Mouse (Mus musculus): Measurements from ENCODE around the gene Bmpr1b.

DNA sequence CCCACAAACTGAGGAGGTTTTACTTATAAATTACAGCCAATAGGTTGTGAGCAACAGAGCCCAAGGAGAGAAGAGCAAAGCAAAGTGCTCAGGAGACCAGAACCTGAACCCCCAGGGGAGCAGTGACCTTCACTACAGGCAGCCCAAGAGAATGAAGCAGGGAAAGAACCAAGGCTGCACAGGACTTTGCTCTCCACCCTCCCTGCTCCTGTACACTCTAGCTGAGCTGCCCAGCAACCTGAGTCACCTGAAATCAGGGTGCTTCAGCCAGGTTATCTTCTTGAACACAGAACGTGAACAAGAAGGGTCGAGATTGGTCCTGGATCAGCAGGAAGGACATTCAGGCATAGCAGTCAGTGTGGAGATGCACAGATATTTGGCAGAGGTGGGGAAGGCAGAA lies 5.3 kb downstream of the Bmpr1b start:
- TF ChIP-seq CTCF (IDR thresholded peaks at IDR 0.05; ENCODE audit: low read depth), result no peak
- TF ChIP-seq EP300 (IDR thresholded peaks at IDR 0.05; ENCODE audit: low read depth), result no peak
